Mouse (Mus musculus): ENCODE results near the gene 1700007K13Rik.
"Not testable (repeated sequence)": the region's sequence is repeated elsewhere in the genome, so short reads cannot be mapped to it uniquely, and the experiment has no call there.

Gene 1700007K13Rik

GRCm38 (mm10) chr2:28465836-28466518, at the start of gene 1700007K13Rik:
Gene 1700007K13Rik (minus strand): TSS chr2:28466332.
- in situ Hi-C loops (cut with MseI, MboI), result no loop called here

GRCm38 (mm10) chr2:28514489-28514888, 48.4 kb upstream of the 1700007K13Rik start:
- in situ Hi-C loops (cut with MseI, MboI), result no loop called here

- in situ Hi-C loops (cut with MseI, MboI), result no loop called here
These were observed 47.6 kb upstream of the 1700007K13Rik start for GRCm38 (mm10) chr2:28513431-28514370.

DNA sequence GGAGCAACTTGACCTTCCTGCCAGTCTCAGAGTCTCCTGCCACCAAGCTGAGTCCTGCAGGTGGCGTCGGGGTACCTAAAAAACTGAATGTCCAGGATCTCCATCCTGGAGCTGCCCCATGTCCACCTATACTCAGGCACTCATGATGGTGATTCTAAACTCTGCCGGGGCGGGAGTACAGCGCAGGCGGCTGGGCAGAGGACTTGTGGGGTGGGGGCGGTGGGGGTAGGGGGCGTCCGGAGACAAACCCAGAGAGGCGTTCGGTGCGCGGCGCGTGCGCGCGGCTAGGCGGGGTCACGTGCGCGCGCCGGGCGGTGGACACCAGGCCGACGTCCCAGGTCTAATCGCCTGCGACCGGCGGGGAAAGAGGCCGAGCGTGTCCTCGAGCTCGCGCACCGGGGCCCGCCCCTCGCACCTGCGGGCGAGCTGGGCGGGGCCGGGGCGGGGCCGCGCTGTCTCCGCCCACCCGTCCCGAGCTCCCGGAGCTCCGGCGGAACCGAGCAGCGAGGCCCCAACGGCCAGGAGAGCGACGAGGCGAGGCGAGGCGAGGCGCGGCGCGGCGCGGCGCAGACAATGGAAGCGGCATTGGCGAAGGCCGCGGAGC, 46.8 kb upstream of the 1700007K13Rik start, which contains the start of gene Ralgds:
TSS of gene Ralgds (plus strand) at position 328 of the 604 bp plus-strand sequence.
- in situ Hi-C loops (cut with MseI, MboI), result no loop called here

- in situ Hi-C loops (cut with MseI, MboI), result not testable (repeated sequence)
These were observed 45.5 kb upstream of the 1700007K13Rik start for GRCm38 (mm10) chr2:28511600-28511999.

GRCm38 (mm10) chr2:28506291-28506690, 40.2 kb upstream of the 1700007K13Rik start:
- in situ Hi-C loops (cut with MseI, MboI), result no loop called here

DNA sequence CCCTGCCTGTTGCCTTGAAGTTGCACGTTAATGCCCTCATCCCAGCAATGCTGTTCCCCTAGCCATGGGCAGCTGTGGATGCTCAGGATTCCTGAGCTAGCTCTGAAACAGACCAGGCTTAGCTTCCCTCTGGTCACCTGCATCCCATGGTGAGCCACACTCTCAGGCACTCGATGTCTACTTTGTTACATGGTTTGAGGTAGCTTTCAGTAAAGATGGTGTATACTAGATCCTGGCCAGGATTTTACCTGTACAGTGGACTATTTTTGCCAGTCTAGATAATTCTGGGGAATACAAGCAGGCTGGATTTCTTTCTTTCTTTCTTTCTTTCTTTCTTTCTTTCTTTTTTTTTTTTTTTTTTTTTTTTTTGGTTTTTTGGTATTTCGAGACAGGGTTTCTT, 39.7 kb upstream of the 1700007K13Rik start, which contains the start of gene Gm10134:
TSS of gene Gm10134 (plus strand) at position 301 of the 400 bp plus-strand sequence.
- in situ Hi-C loops (cut with MseI, MboI), result no loop called here

GRCm38 (mm10) chr2:28504676-28505075, 38.5 kb upstream of the 1700007K13Rik start:
- in situ Hi-C loops (cut with MseI, MboI), result no loop called here

GRCm38 (mm10) chr2:28502987-28503386, 36.9 kb upstream of the 1700007K13Rik start:
- in situ Hi-C loops (cut with MseI, MboI), result no loop called here

DNA sequence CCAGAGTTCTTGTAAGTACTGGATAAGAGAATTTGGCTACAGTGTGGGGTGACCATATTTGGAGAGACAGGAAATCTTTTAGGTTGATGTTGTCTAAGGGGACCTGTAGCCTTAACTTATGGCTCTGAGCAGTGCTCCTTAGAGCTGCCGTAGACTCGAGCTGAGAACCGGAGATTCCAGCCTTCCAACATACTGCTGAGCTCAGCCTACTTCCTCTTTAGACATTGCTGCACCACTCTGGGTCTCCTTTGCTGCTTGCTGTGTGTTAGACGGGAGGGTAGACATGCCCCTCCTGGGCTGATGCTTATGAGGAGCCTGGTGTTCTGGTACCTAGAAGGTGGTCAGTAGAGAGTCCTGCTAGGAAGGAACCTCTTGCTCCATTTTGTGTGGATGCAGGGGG, 32.3 kb upstream of the 1700007K13Rik start:
- in situ Hi-C loops (cut with MseI, MboI), result no loop called here

DNA sequence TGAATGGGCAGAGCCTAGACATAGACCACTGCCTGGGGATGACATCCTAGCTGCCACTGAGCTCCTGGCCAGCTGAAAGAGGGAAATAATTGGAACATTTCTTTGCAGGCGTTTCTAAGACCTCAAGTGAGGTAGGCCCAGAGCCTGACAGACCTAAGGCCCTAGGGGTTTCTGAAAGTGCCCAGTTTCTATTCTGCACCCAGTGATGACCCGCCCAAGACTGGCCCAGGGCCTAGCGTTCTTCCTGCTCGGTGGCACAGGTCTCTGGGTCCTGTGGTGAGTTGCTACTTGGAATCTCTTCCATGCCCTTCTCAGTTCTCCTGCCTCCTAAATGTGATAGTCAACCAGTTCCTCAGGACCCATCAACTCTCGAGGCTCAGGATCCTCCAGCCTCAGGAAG, 31.4 kb upstream of the 1700007K13Rik start:
- in situ Hi-C loops (cut with MseI, MboI), result no loop called here

DNA sequence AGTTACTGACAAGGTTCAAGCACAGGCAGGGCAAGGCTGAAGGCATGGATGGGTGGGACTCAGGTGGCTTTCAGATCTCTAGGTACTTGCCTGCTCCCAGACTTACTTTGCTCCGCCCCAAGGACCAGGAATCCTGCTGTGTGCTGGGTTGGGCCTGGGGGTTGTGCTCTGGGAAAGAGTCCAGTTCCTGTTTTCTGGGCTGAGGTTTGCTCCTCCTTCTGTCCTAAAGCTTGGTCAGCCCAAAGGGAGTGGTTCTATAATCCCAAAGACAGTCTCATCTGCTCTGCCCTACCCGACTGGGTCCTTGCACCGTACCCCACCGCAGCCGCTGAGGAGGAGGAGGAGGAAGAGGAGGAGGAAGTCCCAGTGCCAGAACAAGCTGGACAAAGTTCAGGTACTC, 30.5 kb upstream of the 1700007K13Rik start, which contains the start of gene Gbgt1:
TSS of gene Gbgt1 (plus strand) at position 221 of the 400 bp plus-strand sequence.
- in situ Hi-C loops (cut with MseI, MboI), result no loop called here

- in situ Hi-C loops (cut with MseI, MboI), result no loop called here
These were observed 29.9 kb upstream of the 1700007K13Rik start for GRCm38 (mm10) chr2:28495801-28496595.

GRCm38 (mm10) chr2:28495207-28495756, 29.1 kb upstream of the 1700007K13Rik start:
- in situ Hi-C loops (cut with MseI, MboI), result no loop called here

DNA sequence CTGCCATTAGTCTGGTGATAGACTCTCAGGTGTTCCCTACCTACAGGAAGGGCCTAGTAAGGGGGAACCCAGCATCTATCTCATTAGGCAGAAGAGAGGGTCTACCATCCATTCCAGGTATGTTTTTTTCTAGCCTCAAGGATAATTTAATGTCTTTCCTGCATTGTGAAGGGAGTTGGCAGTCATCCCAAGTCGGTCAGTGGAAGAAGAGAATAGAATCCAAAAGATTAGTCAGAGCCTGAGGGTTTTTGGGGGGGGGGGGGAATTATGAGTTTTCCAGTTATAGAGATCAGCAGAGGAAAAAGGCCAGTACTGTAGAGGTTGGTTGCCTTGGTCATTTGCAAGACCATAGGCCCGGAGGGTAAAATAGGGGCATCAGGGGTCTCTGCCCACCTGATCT, 28.4 kb upstream of the 1700007K13Rik start:
- in situ Hi-C loops (cut with MseI, MboI), result no loop called here

DNA sequence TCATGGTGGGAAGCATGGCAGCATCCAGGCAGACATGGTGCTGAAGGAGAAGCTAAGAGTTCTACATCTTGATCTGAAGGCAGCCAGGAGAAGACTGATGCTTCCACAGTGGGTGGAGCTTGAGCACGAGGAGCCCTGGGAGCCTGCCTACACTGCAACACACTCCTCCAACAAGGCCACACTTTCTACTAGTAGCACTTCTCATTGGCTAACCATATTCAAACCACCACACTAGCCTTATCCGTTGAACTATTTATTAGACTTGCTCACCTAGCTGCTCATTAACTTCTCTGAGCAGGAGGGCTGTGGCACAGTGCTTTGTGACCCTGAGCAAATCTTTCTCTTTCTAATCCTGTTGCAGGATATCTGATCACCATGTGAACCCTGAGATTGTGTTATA, 17.7 kb upstream of the 1700007K13Rik start:
- in situ Hi-C loops (cut with MseI, MboI), result no loop called here

DNA sequence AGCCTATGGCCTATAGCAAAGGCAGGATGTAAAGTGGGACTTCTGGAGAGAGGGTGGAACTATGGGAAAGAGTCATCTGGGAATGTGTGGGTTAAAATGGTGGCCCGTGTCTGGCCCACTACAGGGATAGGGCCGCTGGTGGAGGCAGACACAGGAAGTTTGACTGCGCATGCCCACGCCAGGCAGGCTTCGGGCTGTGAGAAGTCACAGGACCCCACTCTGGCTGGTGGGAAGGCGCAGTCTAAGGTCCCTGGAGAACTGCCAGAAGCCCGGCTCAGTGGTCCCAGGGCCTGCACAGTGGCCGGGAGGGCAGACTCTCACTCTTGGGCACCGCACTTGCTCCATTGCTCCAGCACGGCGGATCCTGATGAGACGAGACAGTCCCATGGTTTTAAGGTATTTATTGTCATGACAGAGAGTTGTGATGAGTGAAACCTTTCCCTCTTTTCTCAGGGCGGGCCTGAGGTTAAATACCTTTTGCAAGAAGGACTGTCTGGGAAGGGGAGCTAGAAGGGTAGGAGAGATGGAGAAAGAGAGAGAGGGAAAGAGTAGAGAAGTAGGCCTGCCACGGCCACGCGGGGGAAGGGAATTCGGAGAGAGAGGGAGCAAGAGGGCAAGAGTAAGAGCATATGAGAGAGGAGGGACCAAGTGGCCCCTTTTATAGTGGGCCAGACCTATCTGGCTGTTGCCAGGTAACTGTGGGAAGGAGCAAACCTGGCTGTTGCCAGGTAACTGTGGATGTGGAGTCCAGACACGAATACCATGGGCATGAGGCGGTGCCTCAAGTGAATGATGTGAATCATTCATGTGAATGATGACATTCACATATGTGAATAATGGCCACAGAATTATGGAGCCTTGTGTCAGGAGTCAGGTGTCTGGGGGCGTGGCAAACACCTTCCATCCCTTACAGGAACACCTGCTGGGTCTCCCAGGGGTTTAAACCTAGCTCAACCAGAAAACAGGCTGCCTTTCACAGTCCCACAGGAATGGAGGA, 13.4 kb upstream of the 1700007K13Rik start:
- in situ Hi-C loops (cut with MseI, MboI), result no loop called here

- in situ Hi-C loops (cut with MseI, MboI), result not testable (repeated sequence)
These were observed 11.9 kb upstream of the 1700007K13Rik start for GRCm38 (mm10) chr2:28477993-28478392.

DNA sequence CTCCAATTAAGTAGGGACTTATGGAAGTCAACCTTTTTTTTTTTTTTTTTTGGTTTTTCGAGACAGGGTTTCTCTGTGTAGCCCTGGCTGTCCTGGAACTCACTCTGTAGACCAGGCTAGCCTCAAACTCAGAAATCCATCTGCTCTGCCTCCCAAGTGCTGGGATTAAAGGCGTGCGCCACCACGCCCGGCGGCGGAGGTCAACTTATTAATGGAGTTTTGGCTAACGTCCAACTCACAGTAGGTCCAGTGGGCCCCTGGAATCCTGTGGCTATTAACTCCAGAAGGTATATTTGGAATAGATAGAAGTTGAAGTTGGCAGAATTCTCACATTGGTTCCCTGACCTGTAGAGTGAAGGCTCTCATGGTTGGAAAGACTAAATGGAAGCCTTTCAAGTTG, 5.9 kb upstream of the 1700007K13Rik start:
- in situ Hi-C loops (cut with MseI, MboI), result not testable (repeated sequence)

DNA sequence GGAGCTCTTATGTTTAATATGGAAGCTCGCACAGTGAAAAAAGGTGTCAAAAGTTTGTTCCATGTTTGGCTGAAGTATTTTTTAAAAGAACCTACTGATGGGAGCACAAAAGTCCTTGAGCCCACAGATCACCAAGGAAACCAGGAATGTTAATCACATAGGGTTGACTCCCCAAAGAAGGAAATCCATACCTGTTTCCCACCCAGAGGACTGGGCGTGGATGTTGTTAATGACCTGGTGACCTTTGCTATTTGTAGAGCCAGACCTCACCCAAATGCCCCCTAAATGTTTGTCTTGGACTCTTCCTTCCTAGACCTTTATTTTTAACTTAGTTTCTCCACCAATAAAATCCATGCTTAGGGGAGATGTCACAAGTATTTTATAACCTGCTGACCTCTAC, 4.5 kb upstream of the 1700007K13Rik start:
- in situ Hi-C loops (cut with MseI, MboI), result no loop called here

Measured in mouse trophoblast stem cell (cell line).